ENCODE assay signal across 25 mouse cellular contexts in the genomic region with DNA sequence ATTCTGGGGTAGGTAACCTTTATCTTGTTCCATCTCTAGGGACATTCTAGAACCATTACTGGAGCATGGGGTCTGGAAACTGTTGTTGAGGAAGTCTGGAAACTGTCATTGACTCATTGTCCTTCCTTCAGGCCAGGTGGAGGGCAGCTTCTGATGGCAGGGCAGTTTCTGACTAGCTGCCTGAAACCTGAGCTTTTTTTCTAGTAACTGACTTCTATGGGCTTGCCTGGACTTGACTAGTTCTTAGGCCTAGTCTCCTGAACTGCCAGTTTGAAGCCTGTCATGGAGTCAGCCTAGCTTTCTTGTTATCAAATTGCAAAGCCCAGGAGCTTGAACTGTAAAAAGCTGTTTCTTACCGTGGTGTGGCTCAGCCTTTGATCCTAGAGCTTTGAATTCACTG. TPM values are rescaled to one million over a fixed set of nuclear protein-coding genes. Genes with fewer than 3 reads are reported as not detected.
DNase-seq lines count a peak whose midpoint lies in the region; TF ChIP-seq lines count a peak whose summit lies in the region.
"Had no signal": no experiment of that assay in that cellular context is flagged by ENCODE, and none has a peak within 500 bp of the region (broad histone marks: within the 10 kb centered on the region; RNA-seq: fewer than 3 reads in every experiment).

No protein-coding gene starts in this region.

- no peak for TF ChIP-seq RAD21 in CH12.LX (IDR thresholded peaks at IDR 0.05; ENCODE audit: low read depth, low read length)

- no peaks in the 10 kb centered on the region for H3K36me3 ChIP-seq in CH12.LX (replicated peaks in 1 of 2; ENCODE audit: control insufficient read depth in 1 of 2, insufficient read depth in 1 of 2, low read length in 1 of 2)
- H3K36me3 ChIP-seq: embryonic facial prominence, embryonic 10.5 days; embryonic facial prominence, embryonic 12.5 days; forebrain, embryonic 15.5 days had no signal

- in situ Hi-C loops in CH12.LX (cut with MboI; ENCODE audit: low pct_ligation_motif_present, low pct_unique_long_range_greater_than_20kb, low sequenced_read_pairs): no loop called here

- H3K27me3 ChIP-seq in CH12.LX (replicated peaks): no peaks in the 10 kb centered on the region
- H3K27me3 ChIP-seq: embryonic facial prominence, embryonic 12.5 days; forebrain, embryonic 13.5 days; forebrain, embryonic 15.5 days had no signal

- intact Hi-C loops in left cerebral cortex, postnatal 14 days (cut with DNase I): no loop called here

- no peaks in the 10 kb centered on the region for H3K9me3 ChIP-seq in CH12.LX (replicated peaks; ENCODE audit: low read length)
- H3K9me3 ChIP-seq: embryonic facial prominence, embryonic 10.5 days; embryonic facial prominence, embryonic 12.5 days; forebrain, embryonic 13.5 days; forebrain, embryonic 15.5 days had no signal

- H3K4me3 ChIP-seq in CH12.LX (replicated peaks in 1 of 3; ENCODE audit: low read depth in 2 of 3, low read length in 2 of 3, poor library complexity in 1 of 3): no peak overlapping the region
- H3K4me3 ChIP-seq: embryonic facial prominence, embryonic 10.5 days; embryonic facial prominence, embryonic 12.5 days; forebrain, embryonic 13.5 days; forebrain, embryonic 15.5 days had no signal

- no peak overlapping the region for H3K27ac ChIP-seq in CH12.LX (ENCODE audit: insufficient read depth, low read depth)
- H3K27ac ChIP-seq: embryonic facial prominence, embryonic 10.5 days; embryonic facial prominence, embryonic 12.5 days; forebrain, embryonic 13.5 days; forebrain, embryonic 15.5 days had no signal

- no peak overlapping the region for H3K4me2 ChIP-seq in CH12.LX (ENCODE audit: insufficient read depth, low read depth, poor library complexity, severe bottlenecking)
- H3K4me2 ChIP-seq: embryonic facial prominence, embryonic 12.5 days; forebrain, embryonic 13.5 days; forebrain, embryonic 15.5 days had no signal

- no peaks in the 10 kb centered on the region for H3K79me2 ChIP-seq in CH12.LX (replicated peaks; ENCODE audit: control insufficient read depth, extremely low read depth, insufficient read depth, poor library complexity, severe bottlenecking)

- TF ChIP-seq EP300 in CH12.LX (IDR thresholded peaks at IDR 0.05; ENCODE audit: low read length): 0 out of 2 replicates have a peak, but pooled peaks have one; percentile 20

- H3K4me1 ChIP-seq in CH12.LX (ENCODE audit: control insufficient read depth in 1 of 2, insufficient read depth in 2 of 2): peaks cover 5% of the 10 kb centered on the region in 2 experiments; a peak in 1 of 4 replicates
- H3K4me1 ChIP-seq: forebrain, embryonic 13.5 days; forebrain, embryonic 15.5 days had no signal

- no peak overlapping the region for H3K9ac ChIP-seq in CH12.LX (ENCODE audit: insufficient read depth, low read depth)
- H3K9ac ChIP-seq: embryonic facial prominence, embryonic 12.5 days; forebrain, embryonic 13.5 days; forebrain, embryonic 15.5 days; forebrain, postnatal 0 days had no signal

- TF ChIP-seq POLR2A in CH12.LX (IDR thresholded peaks at IDR 0.05; ENCODE audit: low read depth, low read length): no peak

- TF ChIP-seq CTCF in CH12.LX (conservative IDR thresholded peaks at IDR 0.05 in 1 of 2, IDR thresholded peaks at IDR 0.05 in 1 of 2; ENCODE audit: low read depth in 2 of 2, low read length in 2 of 2): no peak

- dilution Hi-C loops in CH12.LX (cut with MboI; ENCODE audit: extremely low pct_ligation_motif_present, extremely low pct_unique_long_range_greater_than_20kb, low sequenced_read_pairs): no loop called here

- peak; percentile 12 for DNase-seq in CH12.LX (ENCODE audit: extremely low read depth)
- peak; percentile 19 for DNase-seq in ES-CJ7 (ENCODE audit: low read depth, low spot score)
- DNase-seq in ZHBTc4 (ENCODE audit: low read depth, low spot score): peak; percentile 23
- no peak for DNase-seq in embryo, embryonic 9.5 days (ENCODE audit: extremely low spot score)
- DNase-seq in left cerebral cortex, postnatal 14 days (ENCODE audit: low spot score in 2 of 2): no peak
- DNase-seq in kidney, adult 11 months: no peak
- DNase-seq in lung, postnatal 10 days: no peak
- DNase-seq: adrenal gland, adult 2 months; adrenal gland, postnatal 10 days; adrenal gland, postnatal 25 days; B cell, adult 2 months; cerebellum, adult 11 months; cerebellum, adult 18-20 months; cerebellum, adult 8-10 months; cerebellum, adult 9-11 months; cerebellum, postnatal 14 days; cerebellum, postnatal 36 days; embryo, embryonic 11 days; forebrain, postnatal 0 days had no signal

TF ChIP-seq in CH12.LX, 34 proteins besides CTCF, POLR2A, EP300 and RAD21:
- TF ChIP-seq CHD2 (IDR thresholded peaks at IDR 0.05; ENCODE audit: low read length) (no peak), TCF12 (IDR thresholded peaks at IDR 0.05; ENCODE audit: low read depth, low read length) (peak; percentile 45; the same call in 1 of the 2 replicates), ZMIZ1 (IDR thresholded peaks at IDR 0.05; ENCODE audit: low read depth, low read length) (no peak), NRF1 (IDR thresholded peaks at IDR 0.05; ENCODE audit: low read depth, low read length) (no peak), ZNF384 (IDR thresholded peaks at IDR 0.05; ENCODE audit: low read depth, low read length) (peak; percentile 70), ZC3H11A (IDR thresholded peaks at IDR 0.05; ENCODE audit: low read depth, low read length) (no peak), NELFE (IDR thresholded peaks at IDR 0.05; ENCODE audit: low read depth, low read length) (no peak), PAX5 (IDR thresholded peaks at IDR 0.05; ENCODE audit: low read length) (no peak), USF2 (conservative IDR thresholded peaks at IDR 0.05; ENCODE audit: low read depth, low read length) (no peak), E2F4 (IDR thresholded peaks at IDR 0.05; ENCODE audit: insufficient replicate concordance, low read depth, low read length) (no peak), POLR2AphosphoS2 (IDR thresholded peaks at IDR 0.05; ENCODE audit: low read depth, low read length) (no peak), HCFC1 (IDR thresholded peaks at IDR 0.05; ENCODE audit: low read depth, low read length) (no peak), TBP (conservative IDR thresholded peaks at IDR 0.05; ENCODE audit: low read depth, low read length) (no peak), SIN3A (IDR thresholded peaks at IDR 0.05; ENCODE audit: low read length) (no peak), BHLHE40 (IDR thresholded peaks at IDR 0.05; ENCODE audit: low read depth, low read length) (no peak), MAFK (IDR thresholded peaks at IDR 0.05; ENCODE audit: insufficient replicate concordance, low read length) (no peak), CHD1 (IDR thresholded peaks at IDR 0.05; ENCODE audit: low read depth, low read length) (peak; percentile 77; the same call in 1 of the 2 replicates), JUND (conservative IDR thresholded peaks at IDR 0.05; ENCODE audit: low read depth, low read length) (no peak), ETS1 (conservative IDR thresholded peaks at IDR 0.05; ENCODE audit: low read depth, low read length) (no peak), IRF4 (IDR thresholded peaks at IDR 0.05; ENCODE audit: low read depth, low read length) (no peak), ELF1 (IDR thresholded peaks at IDR 0.05; ENCODE audit: low read depth, low read length) (no peak), USF1 (IDR thresholded peaks at IDR 0.05; ENCODE audit: low read depth, low read length) (no peak), MAZ (IDR thresholded peaks at IDR 0.05; ENCODE audit: low read depth, low read length) (no peak), MYC (IDR thresholded peaks at IDR 0.05; ENCODE audit: low read depth, low read length) (no peak)

RNA-seq across cellular contexts. Expression of a gene that starts 9.5 kb away (rescaled TPM):
- total RNA-seq in CH12.LX (2012; rRNA removed) (5.3 and 6.7 TPM in 2 replicates), CH12.LX (2014; rRNA removed) (6.2 and 6.4 TPM in 2 replicates)
- polyA plus RNA-seq in CH12.LX (2012; ENCODE audit: insufficient read length, low read depth): 5.6 and 7.1 TPM in 2 replicates
- total RNA-seq in left cerebral cortex, postnatal 14 days (2021): 10 to 100 TPM in 1 of 2 experiments, 1 to 10 TPM in 1; 9.4 to 10.9 TPM

RNA-seq across cellular contexts. Expression of a gene that starts 41.9 kb away (rescaled TPM):
- 0.88 and 2.7 TPM in 2 replicates for total RNA-seq in CH12.LX (2012; rRNA removed)
- total RNA-seq in CH12.LX (2014; rRNA removed): 0.73 and 0.77 TPM in 2 replicates
- polyA plus RNA-seq in CH12.LX (2012; ENCODE audit: insufficient read length, low read depth): 0.56 and 1.1 TPM in 2 replicates
- total RNA-seq in left cerebral cortex, postnatal 14 days (2021): 1 to 10 TPM; 2.0 to 3.1 TPM
- total RNA-seq: forebrain, postnatal 0 days; MEL had no signal
- polyA plus RNA-seq: embryonic facial prominence, embryonic 10.5 days; forebrain, embryonic 11.5 days; forebrain, embryonic 15.5 days had no signal

Comparison
In these comparisons a context has a peak if more than half of its experiments do, and no peak if none do; other contexts are left out.
1. DNase-seq: peak in CH12.LX (single experiment), ES-CJ7 (single experiment) and ZHBTc4 (single experiment); none in embryo, embryonic 9.5 days (single experiment), left cerebral cortex, postnatal 14 days (0 of 2), kidney, adult 11 months (single experiment) and lung, postnatal 10 days (single experiment).